Mouse (Mus musculus): ENCODE results near the gene Fgd4. TPM values are rescaled to one million over a fixed set of nuclear protein-coding genes. Genes with fewer than 3 reads are reported as not detected.
"Not testable (repeated sequence)": the region's sequence is repeated elsewhere in the genome, so short reads cannot be mapped to it uniquely, and the experiment has no call there.

The Fgd4 gene
- polyA plus RNA-seq, 1 experiment from 2014 or later = 16.7 TPM

DNA sequence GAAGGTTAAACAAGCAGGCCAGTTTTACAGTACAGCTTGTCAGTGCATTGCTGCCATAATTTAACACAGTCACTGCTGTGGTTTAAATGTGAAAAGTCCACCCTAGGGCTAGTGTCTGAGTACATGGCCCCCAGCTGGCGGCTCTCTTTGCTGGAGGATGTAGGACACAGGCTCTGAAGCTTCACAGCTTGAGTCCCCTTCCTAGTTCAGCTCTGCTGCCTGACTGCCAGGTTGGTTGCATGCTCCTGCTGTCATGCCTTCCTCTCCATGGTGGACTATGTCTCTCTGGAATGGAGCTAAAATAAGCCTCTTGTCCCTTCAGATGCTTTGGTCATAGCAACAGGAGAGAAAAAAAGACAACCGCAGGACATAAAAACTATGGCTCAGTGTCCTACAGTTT is 46.3 kb downstream of the Fgd4 start:
- Histone ChIP-seq H3K27me3 (replicated peaks; ENCODE audit: control insufficient read depth, insufficient read depth, low read length) (no peaks in the 10 kb centered on the region), H3K4me3 (ENCODE audit: low read length) (no peak overlapping the region), H3K9me3 (ENCODE audit: control insufficient read depth, low read length) (no peaks in the 10 kb centered on the region), H3K36me3 (ENCODE audit: control insufficient read depth, insufficient read depth, low read length) (no peaks in the 10 kb centered on the region), H3K9ac (ENCODE audit: low read depth, low read length) (no peak overlapping the region), H3K4me1 (ENCODE audit: control insufficient read depth, insufficient read depth, low read depth, low read length) (peaks cover 16% of the 10 kb centered on the region), H3K27ac (ENCODE audit: low read depth, low read length) (no peak overlapping the region), H3K4me2 (ENCODE audit: low read length) (no peak overlapping the region)
- ATAC-seq = 0 out of 2 replicates have a peak, but pooled peaks have one; percentile 15
- 35% methylated on average over 2 of the region's 2 CpGs for WGBS

DNA sequence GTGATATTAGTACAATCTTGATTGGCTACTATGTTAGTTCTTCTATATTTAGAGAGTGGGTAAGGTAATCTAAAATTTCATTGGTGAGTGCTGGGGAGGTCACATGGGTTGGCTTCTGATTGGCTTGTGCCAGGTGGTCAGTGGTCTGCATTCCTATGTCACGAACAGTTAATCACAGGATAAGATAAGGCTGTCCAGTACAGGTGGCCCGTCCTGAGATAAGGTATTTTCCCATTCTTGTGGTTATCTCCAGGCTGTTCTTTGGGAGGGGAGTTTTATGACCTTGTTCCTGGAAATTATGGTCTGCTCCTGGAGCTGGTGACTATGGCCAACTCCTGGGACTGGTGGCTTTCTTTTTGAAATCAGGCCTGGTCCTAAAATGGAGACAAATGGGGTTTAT is 48.2 kb downstream of the Fgd4 start:
- no peak overlapping the region for H3K27ac ChIP-seq (ENCODE audit: low read depth, low read length)
- H3K9me3 ChIP-seq (ENCODE audit: control insufficient read depth, low read length) = no peaks in the 10 kb centered on the region
- no peak overlapping the region for H3K4me3 ChIP-seq (ENCODE audit: low read length)
- 96% methylated on average over 2 of the region's 2 CpGs for WGBS
- no peak for ATAC-seq
- H3K4me1 ChIP-seq (ENCODE audit: control insufficient read depth, insufficient read depth, low read depth, low read length) = peaks cover 7% of the 10 kb centered on the region
- no peak overlapping the region for H3K4me2 ChIP-seq (ENCODE audit: low read length)
- H3K27me3 ChIP-seq (replicated peaks; ENCODE audit: control insufficient read depth, insufficient read depth, low read length) = no peaks in the 10 kb centered on the region
- H3K36me3 ChIP-seq (ENCODE audit: control insufficient read depth, insufficient read depth, low read length) = no peaks in the 10 kb centered on the region
- no peak overlapping the region for H3K9ac ChIP-seq (ENCODE audit: low read depth, low read length)

DNA sequence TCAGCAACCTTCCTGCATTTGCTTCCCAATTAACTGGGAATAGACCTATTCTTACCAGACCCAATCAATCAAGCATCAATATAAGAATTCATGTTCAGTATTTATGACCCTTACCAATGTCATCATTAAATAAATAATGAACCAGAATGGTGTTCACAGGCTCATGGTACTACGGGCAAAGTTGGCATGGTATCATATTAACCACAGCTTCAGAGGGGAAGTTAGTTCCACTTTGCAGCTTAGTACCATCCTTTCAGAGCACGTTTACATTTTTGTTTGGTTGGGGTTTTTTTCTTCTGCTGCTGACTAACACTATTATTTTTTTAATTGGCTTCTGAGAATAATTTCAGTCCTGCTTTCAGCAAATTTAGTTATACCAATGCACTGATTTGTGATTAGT is 51.2 kb downstream of the Fgd4 start:
- no peak overlapping the region for H3K9ac ChIP-seq (ENCODE audit: low read depth, low read length)
- H3K4me1 ChIP-seq (ENCODE audit: control insufficient read depth, insufficient read depth, low read depth, low read length) = peaks cover 1% of the 10 kb centered on the region
- 81% methylated on average over 2 of the region's 2 CpGs for WGBS
- no peaks in the 10 kb centered on the region for H3K9me3 ChIP-seq (ENCODE audit: control insufficient read depth, low read length)
- H3K27me3 ChIP-seq (replicated peaks; ENCODE audit: control insufficient read depth, insufficient read depth, low read length) = no peaks in the 10 kb centered on the region
- ATAC-seq = no peak
- no peak overlapping the region for H3K27ac ChIP-seq (ENCODE audit: low read depth, low read length)
- H3K4me2 ChIP-seq (ENCODE audit: low read length) = no peak overlapping the region
- no peak overlapping the region for H3K4me3 ChIP-seq (ENCODE audit: low read length)
- H3K36me3 ChIP-seq (ENCODE audit: control insufficient read depth, insufficient read depth, low read length) = no peaks in the 10 kb centered on the region

DNA sequence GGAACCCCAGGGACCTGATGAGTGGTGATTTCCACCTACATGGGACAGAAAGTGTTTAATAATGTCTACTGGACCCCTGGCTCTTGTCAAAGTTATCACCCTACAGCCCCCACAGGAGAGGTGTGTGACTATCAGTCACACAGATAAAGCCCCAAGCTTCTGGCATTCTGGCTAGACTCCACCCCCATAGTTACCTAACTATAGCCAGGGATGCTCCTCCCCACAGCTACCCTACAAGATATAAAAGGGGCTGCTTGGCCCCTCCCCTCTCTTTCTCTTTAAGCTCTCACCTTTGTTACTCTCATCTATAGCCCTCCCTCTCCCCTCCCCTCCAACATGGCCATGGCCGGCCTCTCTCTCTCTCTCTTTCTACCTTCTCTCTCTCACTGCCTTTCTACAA is 53.7 kb downstream of the Fgd4 start:
- ATAC-seq = no peak
- H3K4me2 ChIP-seq (ENCODE audit: low read length) = no peak overlapping the region
- no peak overlapping the region for H3K4me3 ChIP-seq (ENCODE audit: low read length)
- H3K27me3 ChIP-seq (replicated peaks; ENCODE audit: control insufficient read depth, insufficient read depth, low read length) = no peaks in the 10 kb centered on the region
- H3K36me3 ChIP-seq (ENCODE audit: control insufficient read depth, insufficient read depth, low read length) = peaks cover 2% of the 10 kb centered on the region; the same call in 1 of the 2 replicates
- H3K27ac ChIP-seq (ENCODE audit: low read depth, low read length) = no peak overlapping the region
- no peaks in the 10 kb centered on the region; the same call in 1 of the 2 replicates for H3K4me1 ChIP-seq (ENCODE audit: control insufficient read depth, insufficient read depth, low read depth, low read length)
- no peak overlapping the region for H3K9ac ChIP-seq (ENCODE audit: low read depth, low read length)
- WGBS = 30% methylated on average over 1 of the region's 1 CpGs
- H3K9me3 ChIP-seq (ENCODE audit: control insufficient read depth, low read length) = no peaks in the 10 kb centered on the region

DNA sequence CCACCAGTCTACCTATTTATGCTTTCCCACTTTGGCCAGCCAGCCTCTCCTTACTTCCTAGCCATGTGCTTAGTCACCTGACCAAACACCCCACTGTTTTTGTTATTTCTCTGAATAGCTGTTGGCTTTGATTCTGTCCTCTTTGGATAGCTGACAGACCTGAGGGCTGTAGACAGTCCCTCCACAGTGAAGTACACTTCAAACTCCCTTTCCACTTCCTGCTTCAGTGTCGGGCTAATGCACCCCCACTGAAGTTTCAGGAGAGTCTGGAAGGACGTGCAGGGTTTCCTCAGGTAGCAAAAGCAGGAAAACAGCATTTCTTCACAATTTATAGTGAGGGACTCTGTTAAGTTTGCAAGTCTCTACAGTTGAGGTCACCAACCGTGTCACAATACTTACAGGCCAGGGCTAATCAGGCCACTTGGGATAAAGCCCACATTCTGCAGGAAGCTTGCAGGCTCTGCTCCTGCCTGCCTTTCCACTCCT is 57.4 kb downstream of the Fgd4 start:
- no peaks in the 10 kb centered on the region for H3K4me1 ChIP-seq (ENCODE audit: control insufficient read depth, insufficient read depth, low read depth, low read length)
- no peaks in the 10 kb centered on the region for H3K27me3 ChIP-seq (replicated peaks; ENCODE audit: control insufficient read depth, insufficient read depth, low read length)
- no peaks in the 10 kb centered on the region for H3K9me3 ChIP-seq (ENCODE audit: control insufficient read depth, low read length)
- H3K27ac ChIP-seq (ENCODE audit: low read depth, low read length) = no peak overlapping the region
- no peak overlapping the region for H3K9ac ChIP-seq (ENCODE audit: low read depth, low read length)
- H3K4me3 ChIP-seq (ENCODE audit: low read length) = no peak overlapping the region
- H3K4me2 ChIP-seq (ENCODE audit: low read length) = no peak overlapping the region
- H3K36me3 ChIP-seq (ENCODE audit: control insufficient read depth, insufficient read depth, low read length) = peaks cover 2% of the 10 kb centered on the region; the same call in 1 of the 2 replicates
- WGBS = 70% methylated on average over 3 of the region's 3 CpGs
- peak; percentile 35; the same call in 1 of the 2 replicates for ATAC-seq

DNA sequence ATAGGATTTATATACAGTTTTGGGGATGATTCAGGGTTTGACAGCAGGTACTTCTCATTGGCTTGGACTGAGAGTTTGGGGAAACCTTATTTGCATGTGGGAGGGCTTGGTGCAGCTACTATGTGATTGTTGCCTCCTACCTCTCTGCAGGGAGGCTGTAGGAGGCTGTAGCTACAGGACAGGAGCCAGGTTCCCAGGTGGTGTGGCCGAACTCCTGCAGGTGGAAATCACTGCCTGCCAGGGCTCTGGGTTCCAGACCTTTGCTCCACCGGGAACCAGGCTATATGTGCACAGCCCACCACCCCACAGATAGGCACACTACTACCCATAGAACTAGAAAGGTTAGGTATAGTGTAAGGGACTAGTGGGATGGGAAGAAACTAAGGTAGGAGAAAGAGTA is 61.0 kb downstream of the Fgd4 start:
- H3K4me2 ChIP-seq (ENCODE audit: low read length); H3K36me3 ChIP-seq (ENCODE audit: control insufficient read depth, insufficient read depth, low read length); H3K9ac ChIP-seq (ENCODE audit: low read depth, low read length); H3K27me3 ChIP-seq (replicated peaks; ENCODE audit: control insufficient read depth, insufficient read depth, low read length); ATAC-seq; H3K27ac ChIP-seq (ENCODE audit: low read depth, low read length); H3K9me3 ChIP-seq (ENCODE audit: control insufficient read depth, low read length); H3K4me1 ChIP-seq (ENCODE audit: control insufficient read depth, insufficient read depth, low read depth, low read length); H3K4me3 ChIP-seq (ENCODE audit: low read length): not testable (repeated sequence)
- 80% methylated on average over 2 of the region's 2 CpGs for WGBS

DNA sequence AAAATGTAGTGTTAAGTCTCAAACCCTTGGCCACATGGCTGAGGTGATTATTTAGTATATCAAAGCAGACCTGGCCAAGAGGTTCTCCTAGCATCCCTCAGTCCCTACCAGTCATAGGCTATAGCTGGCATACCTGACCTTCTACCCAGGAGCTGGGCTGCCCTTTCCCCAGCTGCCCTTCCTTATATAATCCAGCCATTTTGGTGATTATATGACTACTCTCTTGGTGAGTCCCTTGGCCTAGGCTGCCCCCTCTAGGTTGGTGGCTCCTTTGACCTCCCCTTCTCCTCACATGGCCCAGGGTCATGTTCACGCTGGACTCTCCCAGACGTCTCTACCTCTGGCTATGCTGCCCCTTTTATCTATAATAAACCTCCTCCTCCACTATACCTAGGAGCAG is 65.1 kb downstream of the Fgd4 start:
- ATAC-seq = no peak
- Histone ChIP-seq H3K4me3 (ENCODE audit: low read length) (no peak overlapping the region), H3K27ac (ENCODE audit: low read depth, low read length) (no peak overlapping the region), H3K9me3 (ENCODE audit: control insufficient read depth, low read length) (no peaks in the 10 kb centered on the region), H3K4me2 (ENCODE audit: low read length) (no peak overlapping the region), H3K4me1 (ENCODE audit: control insufficient read depth, insufficient read depth, low read depth, low read length) (no peaks in the 10 kb centered on the region), H3K36me3 (ENCODE audit: control insufficient read depth, insufficient read depth, low read length) (no peaks in the 10 kb centered on the region), H3K9ac (ENCODE audit: low read depth, low read length) (no peak overlapping the region), H3K27me3 (replicated peaks; ENCODE audit: control insufficient read depth, insufficient read depth, low read length) (no peaks in the 10 kb centered on the region)
- 77% methylated on average over 2 of the region's 2 CpGs for WGBS

DNA sequence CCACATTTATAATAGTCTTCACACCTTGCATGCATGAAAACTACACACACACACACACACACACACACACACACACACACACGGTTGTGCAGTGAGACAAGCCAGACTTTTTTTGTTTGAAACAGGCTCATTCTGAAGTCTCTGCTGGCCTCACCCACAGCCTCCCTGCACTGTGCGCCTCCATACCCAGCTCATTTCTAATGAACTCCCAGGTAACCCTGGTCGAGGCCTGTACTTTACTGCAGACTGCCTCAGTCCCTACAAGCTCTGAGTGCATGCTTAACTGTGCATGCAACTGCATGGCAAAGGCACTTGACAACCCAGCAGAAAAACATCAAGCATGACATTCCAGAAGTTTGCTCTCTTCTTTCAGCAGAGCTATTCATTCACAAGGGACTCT is 72.3 kb downstream of the Fgd4 start:
- no peaks in the 10 kb centered on the region for H3K9me3 ChIP-seq (ENCODE audit: control insufficient read depth, low read length)
- no peaks in the 10 kb centered on the region for H3K36me3 ChIP-seq (ENCODE audit: control insufficient read depth, insufficient read depth, low read length)
- peaks cover 12% of the 10 kb centered on the region for H3K4me1 ChIP-seq (ENCODE audit: control insufficient read depth, insufficient read depth, low read depth, low read length)
- peak; percentile 63; the same call in 1 of the 2 replicates for ATAC-seq
- no peak overlapping the region for H3K27ac ChIP-seq (ENCODE audit: low read depth, low read length)
- 48% methylated on average over 3 of the region's 3 CpGs for WGBS
- no peak overlapping the region for H3K4me2 ChIP-seq (ENCODE audit: low read length)
- no peak overlapping the region for H3K4me3 ChIP-seq (ENCODE audit: low read length)
- H3K27me3 ChIP-seq (replicated peaks; ENCODE audit: control insufficient read depth, insufficient read depth, low read length) = no peaks in the 10 kb centered on the region
- no peak overlapping the region for H3K9ac ChIP-seq (ENCODE audit: low read depth, low read length)

DNA sequence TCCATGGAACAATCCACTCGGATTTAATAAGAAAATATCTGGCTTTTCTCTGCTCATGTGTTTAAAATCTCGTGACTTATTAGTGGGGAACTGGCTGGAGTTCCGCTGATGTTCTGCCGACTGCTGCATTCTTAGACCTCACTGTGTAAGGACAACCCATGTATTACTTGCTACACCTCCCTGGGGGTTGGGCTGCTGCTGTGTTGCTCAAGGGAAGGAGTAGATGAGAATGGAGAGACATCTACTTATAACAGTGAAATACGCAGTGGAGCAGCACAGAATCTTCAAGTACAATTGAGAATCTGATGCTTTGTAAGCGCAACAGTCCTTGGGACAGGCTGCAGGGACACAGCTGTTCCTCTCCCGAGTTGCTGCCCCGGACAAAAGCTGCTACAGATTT is 73.1 kb downstream of the Fgd4 start:
- peaks cover 12% of the 10 kb centered on the region for H3K4me1 ChIP-seq (ENCODE audit: control insufficient read depth, insufficient read depth, low read depth, low read length)
- 35% methylated on average over 8 of the region's 8 CpGs for WGBS
- no peaks in the 10 kb centered on the region for H3K27me3 ChIP-seq (replicated peaks; ENCODE audit: control insufficient read depth, insufficient read depth, low read length)
- H3K9me3 ChIP-seq (ENCODE audit: control insufficient read depth, low read length) = no peaks in the 10 kb centered on the region
- H3K4me3 ChIP-seq (ENCODE audit: low read length) = no peak overlapping the region
- peak overlapping the region; percentile 17; the same call in 1 of the 2 replicates for H3K27ac ChIP-seq (ENCODE audit: low read depth, low read length)
- H3K9ac ChIP-seq (ENCODE audit: low read depth, low read length) = no peak overlapping the region
- no peaks in the 10 kb centered on the region for H3K36me3 ChIP-seq (ENCODE audit: control insufficient read depth, insufficient read depth, low read length)
- 0 out of 2 replicates have a peak, but pooled peaks have one; percentile 55 for ATAC-seq
- peak overlapping the region; percentile 21; the same call in 1 of the 2 replicates for H3K4me2 ChIP-seq (ENCODE audit: low read length)

DNA sequence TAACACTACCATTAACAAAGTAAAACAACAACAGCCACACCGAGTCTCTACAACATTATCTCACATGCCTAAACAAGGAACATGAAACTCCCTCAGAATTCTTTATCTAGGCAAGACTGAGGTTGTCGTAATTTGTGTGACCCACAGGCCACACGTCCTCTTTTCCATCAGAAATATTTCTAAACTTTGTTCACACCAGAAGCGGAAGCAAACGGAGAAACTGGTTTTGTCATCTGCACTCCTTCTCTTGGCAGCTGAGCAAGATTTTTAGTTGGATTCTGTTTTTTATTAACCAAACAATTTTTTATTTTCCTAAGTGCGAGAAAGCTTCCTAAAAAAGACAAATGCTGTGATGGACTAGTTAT is 73.6 kb downstream of the Fgd4 start:
- Histone ChIP-seq H3K4me1 (ENCODE audit: control insufficient read depth, insufficient read depth, low read depth, low read length) (peaks cover 12% of the 10 kb centered on the region), H3K9me3 (ENCODE audit: control insufficient read depth, low read length) (no peaks in the 10 kb centered on the region), H3K4me2 (ENCODE audit: low read length) (no peak overlapping the region), H3K27ac (ENCODE audit: low read depth, low read length) (no peak overlapping the region), H3K4me3 (ENCODE audit: low read length) (no peak overlapping the region), H3K36me3 (ENCODE audit: control insufficient read depth, insufficient read depth, low read length) (no peaks in the 10 kb centered on the region), H3K27me3 (replicated peaks; ENCODE audit: control insufficient read depth, insufficient read depth, low read length) (no peaks in the 10 kb centered on the region), H3K9ac (ENCODE audit: low read depth, low read length) (no peak overlapping the region)
- WGBS = 65% methylated on average over 6 of the region's 6 CpGs
- ATAC-seq = no peak

Measured in hindbrain, embryonic 16.5 days (tissue).